Mouse (Mus musculus) heart, adult 2 months (tissue): ENCODE measurements around the gene Pde11a.

Experiments used
- CTCF ChIP-seq: fragments of 200-600 bp; IDR thresholded peaks from 2 replicates; pipeline ENCODE4 v1.8.1; 2022; ENCODE audit warnings: antibody characterized with exemption, mild to moderate bottlenecking, moderate library complexity
- EP300 ChIP-seq: fragments of 200-500 bp; IDR thresholded peaks from 2 replicates; pipeline ENCODE4 v1.6.1; 2011; ENCODE audit warnings: low read depth, low read length, control low read depth; ENCODE audit not compliant: insufficient read depth
- POLR2A ChIP-seq: fragments of 200-500 bp; IDR thresholded peaks from 2 replicates; pipeline ENCODE4 v1.6.1; 2011; ENCODE audit warnings: mild to moderate bottlenecking, low read depth, low read length, control low read depth; ENCODE audit not compliant: insufficient read depth

DNA sequence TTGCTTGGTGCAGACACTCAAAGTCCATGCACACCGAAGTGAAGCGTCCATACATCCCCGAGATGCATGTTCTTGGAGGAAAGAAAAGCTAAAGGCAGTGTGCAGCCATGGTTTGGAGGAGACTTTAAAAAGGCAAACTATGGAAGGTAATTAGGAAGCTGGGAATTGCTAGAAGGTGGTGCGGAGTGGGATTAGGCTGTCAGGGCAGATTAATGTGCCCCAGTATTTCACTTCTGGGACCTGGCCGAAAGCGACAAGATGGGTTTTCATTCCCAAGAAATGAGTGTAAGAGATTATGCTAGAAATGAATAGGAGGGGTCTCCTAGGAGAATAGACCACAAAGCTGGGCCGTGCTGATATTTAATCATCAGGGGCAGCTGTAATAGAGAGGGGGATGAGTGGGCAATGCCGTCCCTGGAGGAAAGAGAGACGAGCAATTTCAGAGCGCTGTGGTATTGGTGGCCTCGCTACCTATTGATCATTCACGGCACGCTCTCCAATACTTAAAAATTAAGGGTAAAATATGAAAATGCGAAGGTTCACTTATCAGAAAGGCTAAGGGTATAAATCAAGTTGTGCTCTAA is 284.7 kb downstream of the Pde11a start:
- TF ChIP-seq EP300 (no peak), CTCF (no peak), POLR2A (no peak)
